Mouse (Mus musculus) midbrain, embryonic 14.5 days (tissue): ENCODE measurements around the gene Aif1. TPM values are rescaled to one million over a fixed set of nuclear protein-coding genes. Genes with fewer than 3 reads are reported as not detected.

Experiments used
- ATAC-seq: fragments of 200-750 bp; cut with Nextera tagmentation; 2 replicates; pipeline ENCODE4 v1.8.0; 2017; ENCODE audit warnings: moderate number of reproducible peaks, moderate library complexity; ENCODE audit not compliant: low FRiP score, low TSS enrichment
- DNase-seq: peaks from one replicate; pipeline ENCODE4 v3.0.0-alpha.2; 2015
- H3K27ac ChIP-seq: fragments of 300-500 bp; sonication (generic); replicated peaks from 2 replicates; pipeline ENCODE4 v1.5.1; 2014; ENCODE audit warnings: mild to moderate bottlenecking, low read depth, low read length, moderate library complexity
- H3K27me3 ChIP-seq: fragments of 300-500 bp; sonication (generic); 2 replicates; pipeline ENCODE4 v1.6.1; 2014; ENCODE audit warnings: low read length, control low read depth, mixed read lengths; ENCODE audit not compliant: control insufficient read depth, insufficient read depth
- H3K36me3 ChIP-seq: fragments of 300-500 bp; sonication (generic); 2 replicates; pipeline ENCODE4 v1.6.1; 2014; ENCODE audit warnings: low read length, control low read depth; ENCODE audit not compliant: control insufficient read depth, insufficient read depth
- H3K4me1 ChIP-seq: fragments of 300-500 bp; sonication (generic); 2 replicates; pipeline ENCODE4 v1.6.1; 2014; ENCODE audit warnings: mild to moderate bottlenecking, antibody characterized with exemption, low read length, control low read depth; ENCODE audit not compliant: control insufficient read depth, insufficient read depth
- H3K4me2 ChIP-seq: fragments of 300-500 bp; sonication (generic); 2 replicates; pipeline ENCODE4 v1.6.1; 2014; ENCODE audit warnings: mild to moderate bottlenecking, low read length, moderate library complexity
- H3K4me3 ChIP-seq: fragments of 300-500 bp; sonication (generic); replicated peaks from 2 replicates; pipeline ENCODE4 v1.5.1; 2014; ENCODE audit warnings: low read depth, low read length
- H3K9ac ChIP-seq: fragments of 300-500 bp; sonication (generic); replicated peaks from 2 replicates; pipeline ENCODE4 v1.6.1; 2014; ENCODE audit warnings: mild to moderate bottlenecking, low read length, moderate library complexity
- H3K9me3 ChIP-seq: fragments of 300-500 bp; sonication (generic); 2 replicates; pipeline ENCODE4 v1.6.1; 2016; ENCODE audit warnings: low read length, control low read depth, mixed read lengths; ENCODE audit not compliant: control insufficient read depth
- WGBS: fragments of 180-500 bp; shearing (Covaris S2); extraction: QIAGEN DNeasy Blood & Tissue Kit; methylation state at CpG from one replicate; pipeline ENCODE4 v1.1.7; 2014; 5-methylcytosine and 5-hydroxymethylcytosine counted together
- polyA plus RNA-seq: library from polyadenylated mRNA; unstranded; fragments of >200 nt; fragmentation: Nextera tagmentation; extraction: Ambion mirVana; gene quantifications from 2 replicates; pipeline ENCODE4 v1.2.1, GENCODE M21; 2014

The Aif1 gene
- polyA plus RNA-seq, 1 experiment from 2014 or later = 8.8 TPM

DNA sequence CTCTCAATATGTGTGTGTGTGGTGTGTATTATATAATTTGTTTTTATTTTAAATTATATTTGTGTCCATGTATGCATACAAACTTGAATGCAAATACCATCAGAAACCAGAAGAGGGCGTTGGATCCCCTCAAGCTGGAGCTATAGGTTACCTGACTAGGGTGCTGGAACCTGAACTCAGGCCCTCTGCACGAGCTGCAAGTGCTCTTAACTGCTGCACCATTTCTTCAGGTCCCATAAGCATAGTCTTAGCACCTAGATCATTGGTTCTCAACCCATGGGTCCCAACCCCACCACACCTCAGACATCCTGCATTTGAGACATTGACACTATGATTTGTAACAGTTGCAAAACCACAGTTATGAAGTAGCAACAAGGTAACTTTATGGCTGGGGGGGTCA lies 15.9 kb upstream of the Aif1 start:
- peaks cover 6% of the 10 kb centered on the region; the same call in 1 of the 2 replicates for H3K4me1 ChIP-seq
- DNase-seq (no peak), ATAC-seq (no peak)
- no peaks in the 10 kb centered on the region for H3K9me3 ChIP-seq
- no peak overlapping the region for H3K9ac ChIP-seq
- no peak overlapping the region for H3K27ac ChIP-seq
- no peaks in the 10 kb centered on the region for H3K36me3 ChIP-seq
- H3K4me3 ChIP-seq = no peak overlapping the region
- H3K27me3 ChIP-seq = peaks cover 25% of the 10 kb centered on the region
- WGBS = 63% methylated on average over 2 of the region's 2 CpGs
- no peak overlapping the region for H3K4me2 ChIP-seq

DNA sequence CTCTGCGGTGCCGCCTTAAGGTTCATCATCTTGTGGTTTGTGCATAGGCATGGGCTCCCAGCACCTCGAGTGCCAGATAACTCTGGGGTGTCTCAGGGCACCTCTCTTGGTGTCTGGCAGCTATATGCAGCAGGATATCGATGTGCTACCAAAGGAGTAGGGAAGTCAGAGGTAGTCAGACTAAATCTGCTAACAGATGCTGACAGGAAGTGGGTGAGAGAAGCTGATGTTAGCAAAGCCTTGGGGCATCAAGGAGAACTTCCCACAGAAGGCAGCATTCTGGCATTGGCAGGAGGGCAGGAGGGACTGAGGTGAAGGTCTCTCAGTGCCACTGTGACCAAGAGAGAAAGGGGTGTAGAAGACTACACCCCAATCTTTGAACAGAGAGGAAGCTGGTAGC lies 14.2 kb upstream of the Aif1 start:
- no peak overlapping the region for H3K4me3 ChIP-seq
- no peak for DNase-seq
- no peak for ATAC-seq
- WGBS = 76% methylated on average over 4 of the region's 4 CpGs
- H3K9me3 ChIP-seq = no peaks in the 10 kb centered on the region
- H3K27ac ChIP-seq = no peak overlapping the region
- H3K4me2 ChIP-seq = no peak overlapping the region
- peaks cover 10% of the 10 kb centered on the region; the same call in 1 of the 2 replicates for H3K4me1 ChIP-seq
- H3K36me3 ChIP-seq = no peaks in the 10 kb centered on the region
- peaks cover 9% of the 10 kb centered on the region; the same call in 1 of the 2 replicates for H3K27me3 ChIP-seq
- H3K9ac ChIP-seq = no peak overlapping the region

DNA sequence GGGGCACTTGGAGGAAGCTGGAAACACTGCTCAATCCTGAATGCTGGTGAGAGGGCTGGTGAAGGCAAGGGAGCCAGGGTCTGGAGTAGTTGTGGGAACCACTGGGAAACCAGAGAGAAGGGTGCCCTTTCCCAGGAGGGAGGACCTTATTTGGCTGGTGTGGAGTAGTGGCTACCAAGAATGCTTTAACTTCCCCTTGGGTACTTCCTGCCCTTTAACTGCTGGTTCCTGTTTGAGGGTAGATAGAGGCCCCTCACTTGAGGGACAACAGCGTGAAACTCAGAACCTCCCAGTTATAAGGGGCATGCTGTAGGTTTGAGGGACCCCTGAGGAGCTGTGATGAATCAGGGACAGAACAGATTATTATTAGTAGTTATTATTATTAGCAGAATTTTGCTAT lies 13.3 kb upstream of the Aif1 start:
- ATAC-seq = no peak
- peaks cover 10% of the 10 kb centered on the region; the same call in 1 of the 2 replicates for H3K4me1 ChIP-seq
- H3K36me3 ChIP-seq = no peaks in the 10 kb centered on the region
- no peaks in the 10 kb centered on the region for H3K9me3 ChIP-seq
- no peak overlapping the region for H3K4me3 ChIP-seq
- 75% methylated on average over 1 of the region's 1 CpGs for WGBS
- no peak overlapping the region for H3K27ac ChIP-seq
- no peaks in the 10 kb centered on the region for H3K27me3 ChIP-seq
- no peak overlapping the region for H3K4me2 ChIP-seq
- no peak overlapping the region for H3K9ac ChIP-seq
- no peak for DNase-seq

DNA sequence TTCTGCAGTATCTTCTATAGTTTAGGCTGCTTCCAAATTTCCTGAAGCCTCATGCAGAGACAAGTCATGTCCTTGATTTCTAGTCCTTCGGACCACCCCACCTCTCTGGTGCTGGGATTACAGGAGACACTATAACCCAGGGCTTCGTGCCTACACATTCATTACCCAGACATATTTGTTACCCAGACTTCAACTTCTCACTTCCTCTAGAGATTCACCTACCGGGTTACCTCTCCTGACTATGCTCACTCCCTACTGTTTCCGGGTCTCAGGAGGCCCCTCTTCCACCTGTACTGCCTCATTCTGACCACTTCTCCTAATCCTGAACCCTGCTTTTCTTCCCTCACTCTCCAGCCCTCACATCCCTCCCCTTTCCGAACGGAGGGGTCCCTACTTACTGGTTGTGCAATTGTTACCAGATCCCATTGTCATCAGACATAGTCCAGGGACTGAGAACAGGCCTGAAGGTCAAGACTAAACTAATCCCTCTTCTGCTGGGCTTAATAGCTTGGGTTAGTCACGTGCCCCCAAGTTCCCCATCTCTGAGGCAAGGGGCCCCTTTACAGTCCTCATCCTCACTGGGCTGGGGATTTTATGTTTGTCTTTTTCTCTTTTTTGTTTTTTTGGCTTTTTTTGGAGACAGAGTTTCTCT lies 12.2 kb upstream of the Aif1 start, which contains the start of gene Lst1:
Gene Lst1, minus strand, starts transcription at position 481 of the 652 bp plus-strand sequence.
- Histone ChIP-seq H3K27ac (no peak within 1 kb of the TSS), H3K9ac (no peak within 1 kb of the TSS), H3K4me1 (peaks cover 10% of the 10 kb centered on the region; the same call in 1 of the 2 replicates), H3K36me3 (no peaks in the 10 kb centered on the region), H3K4me3 (no peak within 1 kb of the TSS), H3K9me3 (no peaks in the 10 kb centered on the region), H3K27me3 (no peaks in the 10 kb centered on the region), H3K4me2 (no peak within 1 kb of the TSS)
- no peak for ATAC-seq
- no peak for DNase-seq
- 63% methylated on average over 7 of the region's 7 CpGs for WGBS

DNA sequence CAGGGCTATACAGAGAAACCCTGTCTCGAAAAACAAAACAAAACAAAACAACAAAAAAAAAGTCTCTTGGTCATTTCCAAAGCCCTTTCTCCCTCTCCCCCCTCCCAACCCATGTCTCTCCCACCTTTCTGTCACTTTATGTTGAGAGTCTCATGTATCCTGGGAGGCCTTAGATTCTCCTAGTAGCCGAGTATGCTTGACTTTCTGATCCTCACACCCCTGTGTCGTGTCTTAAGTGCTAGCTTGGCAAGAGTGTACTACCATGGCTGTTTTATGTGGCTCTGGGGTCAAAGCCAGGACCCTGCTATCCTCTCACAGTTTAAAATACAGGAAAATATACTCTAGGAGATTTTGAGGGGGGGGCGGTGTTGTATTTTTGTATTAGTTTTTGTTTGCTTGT lies 11.5 kb upstream of the Aif1 start:
- no peak overlapping the region for H3K27ac ChIP-seq
- DNase-seq = no peak
- no peak overlapping the region for H3K9ac ChIP-seq
- ATAC-seq = no peak
- WGBS = 84% methylated on average over 4 of the region's 4 CpGs
- H3K9me3 ChIP-seq = no peaks in the 10 kb centered on the region
- H3K4me2 ChIP-seq = no peak overlapping the region
- no peak overlapping the region for H3K4me3 ChIP-seq
- H3K36me3 ChIP-seq = no peaks in the 10 kb centered on the region
- no peaks in the 10 kb centered on the region for H3K27me3 ChIP-seq
- H3K4me1 ChIP-seq = peaks cover 10% of the 10 kb centered on the region; the same call in 1 of the 2 replicates

DNA sequence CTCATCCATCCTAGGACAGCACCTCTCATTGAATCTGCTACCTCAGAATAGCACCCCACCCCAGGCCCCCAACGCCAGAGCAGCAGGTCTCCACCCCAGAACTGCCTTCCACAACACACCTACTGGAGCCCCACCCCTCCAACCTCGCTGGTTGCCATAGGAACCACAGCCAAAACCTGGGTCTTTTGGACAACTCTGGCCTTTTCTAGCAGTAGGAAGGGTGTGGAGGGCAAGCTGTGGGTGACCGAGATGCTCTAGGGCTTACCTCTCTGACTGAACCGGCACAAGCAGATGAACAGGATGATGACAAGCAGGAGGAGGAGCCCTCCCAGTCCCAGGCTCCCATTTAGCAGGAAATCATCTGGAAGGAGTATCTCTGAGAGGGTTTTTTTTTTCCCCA lies 10.8 kb upstream of the Aif1 start:
- DNase-seq (peak; percentile 27), ATAC-seq (no peak)
- peak overlapping the region; percentile 45; the same call in 1 of the 2 replicates for H3K27ac ChIP-seq
- no peaks in the 10 kb centered on the region for H3K36me3 ChIP-seq
- H3K27me3 ChIP-seq = no peaks in the 10 kb centered on the region
- H3K4me2 ChIP-seq = peak overlapping the region; percentile 47
- H3K4me1 ChIP-seq = peaks cover 10% of the 10 kb centered on the region; the same call in 1 of the 2 replicates
- H3K4me3 ChIP-seq = peak overlapping the region; percentile 28
- 2% methylated on average over 4 of the region's 4 CpGs for WGBS
- H3K9ac ChIP-seq = no peak overlapping the region
- H3K9me3 ChIP-seq = no peaks in the 10 kb centered on the region

DNA sequence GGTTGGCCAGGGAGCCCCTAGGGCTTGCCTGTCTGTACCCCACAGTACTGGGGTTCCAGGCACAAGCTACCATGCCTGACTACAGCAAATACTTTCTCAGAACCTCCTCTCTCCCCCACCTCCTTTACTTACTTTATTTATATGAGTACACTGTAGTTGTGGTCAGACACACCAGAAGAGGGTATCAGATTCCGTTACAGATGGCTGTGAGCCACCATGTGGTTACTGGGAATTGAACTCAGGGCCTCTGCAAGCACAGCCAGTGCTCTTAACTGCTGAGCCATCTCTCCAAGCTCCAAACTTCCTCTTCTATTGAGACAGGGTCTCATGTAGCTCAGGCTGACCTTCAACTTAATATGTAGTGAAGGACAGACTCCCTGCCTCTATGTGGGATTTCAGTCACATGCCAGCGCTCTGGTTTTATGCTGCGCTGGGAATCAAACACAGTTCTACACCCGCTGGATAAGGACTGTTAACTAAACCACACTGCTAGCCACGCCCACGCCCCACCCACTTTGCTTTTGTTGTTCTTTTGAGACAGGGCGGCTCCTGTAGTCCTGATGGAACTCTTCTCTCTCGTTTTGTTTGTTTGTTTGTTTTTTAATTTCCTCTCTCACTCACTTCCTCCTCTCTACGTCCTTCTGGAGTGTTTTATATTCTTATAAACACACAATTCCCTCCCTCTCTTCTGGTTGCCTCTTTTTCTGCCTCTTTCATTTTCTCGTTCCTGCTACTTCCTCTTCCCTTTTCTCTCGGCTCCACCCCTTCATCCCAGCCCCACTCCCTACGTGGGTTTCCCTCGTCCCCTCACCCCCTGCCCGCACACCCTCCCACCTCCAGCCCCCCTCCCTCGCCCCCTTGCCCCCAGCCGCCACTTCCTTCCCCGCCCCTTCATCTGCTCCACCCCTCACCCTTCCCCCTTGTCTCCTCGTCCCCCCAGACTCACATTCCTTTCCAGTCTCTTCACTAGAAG lies 10.1 kb upstream of the Aif1 start:
- 3% methylated on average over 18 of the region's 18 CpGs for WGBS
- Histone ChIP-seq H3K4me2 (peak overlapping the region; percentile 47), H3K27ac (peak overlapping the region; percentile 45; the same call in 1 of the 2 replicates), H3K9me3 (no peaks in the 10 kb centered on the region), H3K4me1 (peaks cover 10% of the 10 kb centered on the region; the same call in 1 of the 2 replicates), H3K4me3 (peak overlapping the region; percentile 28), H3K36me3 (no peaks in the 10 kb centered on the region), H3K27me3 (no peaks in the 10 kb centered on the region), H3K9ac (peak overlapping the region; percentile 32; the same call in 1 of the 2 replicates)
- DNase-seq = peak; percentile 67
- ATAC-seq = no peak; the same call in 1 of the 2 replicates

DNA sequence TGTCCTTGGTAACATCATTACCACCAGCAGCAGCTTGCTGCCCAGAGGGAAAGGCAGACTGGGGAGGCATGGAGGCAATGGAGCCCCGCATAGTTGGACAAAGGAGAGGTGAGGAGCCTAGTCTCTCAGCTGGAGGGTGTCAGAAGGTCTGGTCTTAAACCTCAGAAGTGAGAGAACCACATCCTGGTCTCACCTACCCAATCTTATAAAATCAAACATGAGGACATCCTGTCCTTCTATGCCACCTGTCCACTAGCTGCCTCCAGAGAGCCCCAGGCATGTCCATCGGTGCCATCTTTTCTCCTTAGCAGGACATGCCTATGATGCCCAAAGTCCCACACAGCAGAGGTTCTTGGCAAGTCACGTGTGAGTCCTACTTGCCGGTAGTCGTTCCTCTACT lies 4.2 kb upstream of the Aif1 start:
- H3K4me1 ChIP-seq = no peaks in the 10 kb centered on the region
- no peak overlapping the region for H3K4me2 ChIP-seq
- DNase-seq = no peak

More for the DNA sequence above, 4.2 kb upstream of the Aif1 start:
- Histone ChIP-seq H3K27me3 (no peaks in the 10 kb centered on the region), H3K9me3 (no peaks in the 10 kb centered on the region), H3K9ac (no peak overlapping the region), H3K27ac (no peak overlapping the region), H3K36me3 (no peaks in the 10 kb centered on the region), H3K4me3 (no peak overlapping the region)
- whole genome bisulfite sequencing = 86% methylated on average over 5 of the region's 5 CpGs
- ATAC-seq = no peak
